Mouse (Mus musculus) heart, embryonic 16.5 days (tissue): Measurements from ENCODE around the gene Mapk10. TPM values are rescaled to one million over a fixed set of nuclear protein-coding genes. Genes with fewer than 3 reads are reported as not detected.

Experiments
- ATAC-seq: fragments of 200-750 bp; cut with Nextera tagmentation; replicated peaks from 2 replicates; pipeline ENCODE4 v1.8.0; 2017; ENCODE audit warnings: moderate number of reproducible peaks; ENCODE audit not compliant: insufficient read depth, low FRiP score; ENCODE audit errors: extremely low read depth
- H3K27ac ChIP-seq: fragments of 300-500 bp; sonication (generic); 2 replicates; pipeline ENCODE4 v1.5.1; 2014; ENCODE audit warnings: mild to moderate bottlenecking, low read length, control low read depth, moderate library complexity
- H3K27me3 ChIP-seq: fragments of 300-500 bp; sonication (generic); 2 replicates; pipeline ENCODE4 v1.6.1; 2014; ENCODE audit warnings: low read length, mixed read lengths; ENCODE audit not compliant: control insufficient read depth, insufficient read depth
- H3K36me3 ChIP-seq: fragments of 300-500 bp; sonication (generic); 2 replicates; pipeline ENCODE4 v1.6.1; 2014; ENCODE audit not compliant: control insufficient read depth, insufficient read depth
- H3K4me1 ChIP-seq: fragments of 300-500 bp; sonication (generic); 2 replicates; pipeline ENCODE4 v1.6.1; 2014; ENCODE audit warnings: low read length, mixed read lengths; ENCODE audit not compliant: control insufficient read depth, insufficient read depth
- H3K4me2 ChIP-seq: fragments of 300-500 bp; sonication (generic); 2 replicates; pipeline ENCODE4 v1.6.1; 2014; ENCODE audit warnings: low read depth, mild to moderate bottlenecking, control low read depth, low read length
- H3K4me3 ChIP-seq: fragments of 300-500 bp; sonication (generic); 2 replicates; pipeline ENCODE4 v1.5.1; 2014; ENCODE audit warnings: mild to moderate bottlenecking, control low read depth, low read length
- H3K9ac ChIP-seq: fragments of 300-500 bp; sonication (generic); 2 replicates; pipeline ENCODE4 v1.6.1; 2014; ENCODE audit warnings: low read length, control low read depth
- H3K9me3 ChIP-seq: fragments of 300-500 bp; sonication (generic); replicated peaks from 2 replicates; pipeline ENCODE4 v1.6.1; 2016; ENCODE audit warnings: low read length; ENCODE audit not compliant: control insufficient read depth
- WGBS: fragments of 180-500 bp; shearing (Covaris S2); extraction: QIAGEN DNeasy Blood & Tissue Kit; methylation state at CpG from one replicate; pipeline ENCODE4 v1.1.7; 2014; 5-methylcytosine and 5-hydroxymethylcytosine counted together
- polyA plus RNA-seq: library from polyadenylated mRNA; unstranded; fragments of >200 nt; fragmentation: Nextera tagmentation; extraction: Ambion mirVana; gene quantifications from 2 replicates; pipeline ENCODE4 v1.2.1, GENCODE M21; 2015

The Mapk10 gene
- polyA plus RNA-seq, 1 experiment from 2014 or later = 3.6 TPM

DNA sequence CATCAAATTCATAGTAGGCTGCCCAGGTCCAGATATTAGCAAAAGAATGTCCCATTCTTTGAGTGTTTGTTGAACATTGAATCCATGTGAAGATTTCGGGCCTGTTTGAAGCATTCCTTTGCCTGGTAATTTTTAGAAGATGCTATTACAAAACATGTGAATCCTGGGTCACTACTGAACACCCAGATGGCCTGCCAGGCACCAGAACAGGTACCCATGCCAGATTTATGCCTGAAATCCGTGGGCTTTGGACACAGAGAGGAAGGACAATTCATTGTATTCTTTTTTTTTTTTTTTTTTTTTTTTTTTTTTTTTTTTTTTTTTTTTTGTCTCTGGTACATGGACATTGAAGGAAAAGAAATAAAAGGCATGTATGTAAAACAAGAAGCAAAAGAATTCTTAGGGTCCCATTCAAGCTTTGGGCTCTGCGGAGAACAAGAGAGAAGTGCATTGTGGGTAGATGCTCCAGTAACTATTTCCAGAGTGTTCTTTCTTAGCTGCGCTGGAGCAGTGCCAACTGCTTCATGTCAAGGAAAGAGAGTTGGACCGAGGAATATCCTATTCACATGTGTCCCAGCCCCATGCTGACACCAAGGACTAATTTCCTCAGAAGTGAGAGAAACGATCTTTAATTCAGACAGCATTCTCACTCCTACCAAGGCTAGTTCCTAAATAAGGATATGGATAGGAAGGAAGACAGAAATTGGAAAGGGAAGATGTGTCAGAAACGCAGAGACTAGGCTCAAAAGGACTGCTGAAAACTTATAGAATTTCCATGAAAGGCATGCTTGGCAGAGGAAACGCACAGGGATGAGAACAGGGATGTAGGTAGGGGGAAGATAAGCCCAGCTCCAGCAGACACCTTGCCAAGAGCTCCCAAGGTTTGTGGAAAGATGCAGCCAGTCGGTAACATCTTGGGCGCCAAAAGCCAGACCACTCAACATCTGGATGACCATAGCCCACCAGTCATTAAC is 105.4 kb downstream of the Mapk10 start:
- no peak overlapping the region for H3K27ac ChIP-seq
- H3K9ac ChIP-seq = no peak overlapping the region
- H3K9me3 ChIP-seq = no peaks in the 10 kb centered on the region
- WGBS = 72% methylated on average over 10 of the region's 10 CpGs
- no peak for ATAC-seq
- H3K4me3 ChIP-seq = no peak overlapping the region
- no peaks in the 10 kb centered on the region for H3K4me1 ChIP-seq
- no peak overlapping the region for H3K4me2 ChIP-seq
- no peaks in the 10 kb centered on the region for H3K27me3 ChIP-seq
- no peaks in the 10 kb centered on the region for H3K36me3 ChIP-seq

DNA sequence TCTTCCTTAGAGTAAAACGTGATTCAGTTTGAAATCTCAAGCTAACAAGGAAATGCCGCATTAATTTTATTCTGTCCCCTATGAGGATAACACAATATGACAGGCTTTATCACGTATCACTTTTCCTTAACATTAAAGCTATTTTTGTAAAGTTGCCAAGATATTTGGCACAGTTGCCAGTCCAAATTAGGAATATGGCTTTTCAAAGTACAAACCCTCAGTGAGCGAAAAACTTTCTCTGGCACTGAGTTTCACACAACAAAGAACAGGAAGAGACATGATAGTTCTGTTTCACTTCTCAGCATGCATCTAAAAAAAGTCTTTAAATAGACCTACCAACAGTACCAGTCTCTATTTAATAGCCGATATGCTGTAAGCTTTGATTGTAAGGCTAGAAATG is 107.1 kb downstream of the Mapk10 start:
- H3K27me3 ChIP-seq = no peaks in the 10 kb centered on the region
- 59% methylated on average over 5 of the region's 5 CpGs for WGBS
- H3K4me1 ChIP-seq = no peaks in the 10 kb centered on the region
- H3K9me3 ChIP-seq = no peaks in the 10 kb centered on the region
- no peak for ATAC-seq
- no peak overlapping the region for H3K4me2 ChIP-seq
- H3K27ac ChIP-seq = no peak overlapping the region
- H3K4me3 ChIP-seq = no peak overlapping the region
- no peaks in the 10 kb centered on the region for H3K36me3 ChIP-seq
- H3K9ac ChIP-seq = no peak overlapping the region

DNA sequence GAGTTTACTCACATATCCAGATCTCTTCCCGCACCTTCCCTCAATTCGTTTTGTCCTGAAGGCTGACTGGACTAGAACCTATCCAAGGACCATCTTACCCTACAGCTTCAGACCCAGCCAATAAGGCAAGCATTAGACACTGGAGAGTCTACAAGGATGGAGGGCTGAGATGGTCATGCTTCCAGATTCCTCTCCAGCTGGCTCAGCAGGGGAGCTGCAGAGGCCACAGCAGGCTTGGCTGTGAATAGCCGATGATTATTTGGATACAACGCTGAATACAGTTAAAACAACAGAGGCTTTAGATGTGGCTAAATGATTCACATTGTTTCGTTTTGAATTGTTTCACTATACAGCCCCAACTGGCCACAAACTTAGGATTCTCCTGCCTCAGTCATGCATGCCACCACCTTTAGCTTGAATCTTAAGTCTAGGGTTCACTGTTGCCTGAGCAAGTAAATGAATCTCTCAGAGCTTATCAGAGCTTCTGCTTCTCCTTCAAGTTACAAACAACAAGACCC is 108.2 kb downstream of the Mapk10 start:
- Histone ChIP-seq H3K36me3 (no peaks in the 10 kb centered on the region), H3K9ac (no peak overlapping the region), H3K4me1 (no peaks in the 10 kb centered on the region), H3K9me3 (no peaks in the 10 kb centered on the region), H3K4me3 (no peak overlapping the region), H3K27ac (no peak overlapping the region), H3K27me3 (no peaks in the 10 kb centered on the region), H3K4me2 (no peak overlapping the region)
- ATAC-seq = no peak
- 79% methylated on average over 5 of the region's 5 CpGs for WGBS

DNA sequence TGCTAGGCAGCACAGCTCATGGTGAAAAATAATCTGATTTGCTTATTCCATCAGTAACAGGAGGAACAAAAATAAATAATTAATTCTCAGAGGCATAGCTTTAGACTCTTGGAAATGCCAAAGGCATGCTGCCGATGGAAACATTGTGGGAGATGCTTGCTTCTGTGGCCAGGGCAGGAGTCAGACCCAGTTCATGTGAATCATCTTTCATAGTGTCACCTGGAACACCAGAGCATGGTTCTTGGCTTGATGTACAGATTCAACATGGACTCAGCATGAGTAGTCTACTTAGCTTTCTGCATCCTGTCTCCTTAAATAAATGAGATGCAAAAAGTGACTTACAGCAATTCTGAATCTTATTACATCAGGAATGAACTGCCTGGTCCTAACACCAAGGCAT is 109.0 kb downstream of the Mapk10 start:
- Histone ChIP-seq H3K36me3 (no peaks in the 10 kb centered on the region), H3K4me2 (no peak overlapping the region), H3K9ac (no peak overlapping the region), H3K9me3 (no peaks in the 10 kb centered on the region), H3K4me3 (no peak overlapping the region), H3K4me1 (no peaks in the 10 kb centered on the region), H3K27ac (no peak overlapping the region), H3K27me3 (no peaks in the 10 kb centered on the region)
- 66% methylated on average over 1 of the region's 1 CpGs for WGBS
- no peak for ATAC-seq

DNA sequence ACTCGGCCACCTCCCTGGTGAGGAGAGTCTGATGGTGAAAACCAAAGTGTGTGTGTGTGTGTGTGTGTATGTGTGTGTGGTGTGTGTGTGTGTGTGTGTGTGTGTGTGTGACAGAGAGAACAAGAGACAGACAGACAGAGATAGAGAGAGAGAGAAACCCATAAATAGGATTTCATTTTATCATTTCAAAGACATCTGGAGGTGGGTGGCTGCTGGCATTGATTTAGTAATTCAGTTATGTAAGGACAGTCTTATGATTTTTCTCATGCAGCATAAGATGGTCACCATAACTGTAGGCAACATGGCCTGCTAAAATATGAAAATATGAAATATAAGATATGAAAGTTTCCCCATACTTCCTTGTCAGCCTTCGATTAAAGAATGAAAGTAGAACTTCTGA is 117.0 kb downstream of the Mapk10 start:
- Histone ChIP-seq H3K4me1 (no peaks in the 10 kb centered on the region), H3K27ac (no peak overlapping the region), H3K27me3 (no peaks in the 10 kb centered on the region), H3K9me3 (no peaks in the 10 kb centered on the region), H3K9ac (no peak overlapping the region), H3K4me3 (no peak overlapping the region), H3K4me2 (no peak overlapping the region), H3K36me3 (no peaks in the 10 kb centered on the region)
- no peak for ATAC-seq
- 74% methylated on average over 2 of the region's 2 CpGs for WGBS

DNA sequence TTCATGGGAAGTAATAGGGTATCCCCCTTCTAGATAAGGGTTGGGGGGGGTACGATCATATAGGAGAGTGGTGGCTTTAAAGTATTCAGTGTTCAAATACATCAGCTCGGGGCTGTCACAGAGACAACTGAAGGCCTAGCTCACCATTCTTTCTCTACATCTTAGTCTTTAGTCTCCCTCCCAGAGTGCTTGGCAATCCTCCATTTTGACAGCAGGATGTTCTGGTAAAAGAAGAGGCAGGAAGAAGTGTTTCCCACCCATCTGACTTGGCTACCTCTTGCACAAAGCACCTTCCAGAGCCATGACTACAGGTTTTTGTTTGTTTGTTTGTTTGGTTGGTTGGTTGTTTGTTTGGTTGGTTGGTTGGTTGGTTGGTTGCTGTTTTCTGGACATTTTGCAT is 125.3 kb downstream of the Mapk10 start:
- no peak overlapping the region for H3K9ac ChIP-seq
- WGBS = 82% methylated on average over 2 of the region's 2 CpGs
- no peaks in the 10 kb centered on the region for H3K36me3 ChIP-seq
- no peak for ATAC-seq
- no peak overlapping the region for H3K4me3 ChIP-seq
- no peaks in the 10 kb centered on the region for H3K9me3 ChIP-seq
- no peaks in the 10 kb centered on the region for H3K27me3 ChIP-seq
- H3K27ac ChIP-seq = no peak overlapping the region
- no peak overlapping the region for H3K4me2 ChIP-seq
- no peaks in the 10 kb centered on the region for H3K4me1 ChIP-seq

DNA sequence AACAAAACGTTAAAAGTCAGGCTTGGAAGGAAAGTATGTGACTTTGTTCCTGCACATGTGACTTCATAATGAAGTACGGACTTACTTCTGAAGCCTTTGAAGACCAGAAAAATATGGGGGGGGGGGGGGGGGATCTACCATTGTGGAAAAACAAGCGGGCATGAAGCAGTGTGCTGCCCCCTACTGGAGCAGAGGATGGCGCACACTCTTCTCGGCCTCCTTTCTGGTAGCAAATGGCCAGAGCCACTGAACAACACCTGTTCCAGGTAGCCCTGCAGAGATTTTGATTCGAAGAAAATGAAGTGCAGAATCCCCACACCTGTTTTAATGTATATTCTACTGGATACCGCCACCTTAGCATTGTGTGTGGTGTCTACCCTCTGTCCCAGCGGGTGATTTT is 135.7 kb downstream of the Mapk10 start:
- Histone ChIP-seq H3K27ac (no peak overlapping the region), H3K9me3 (no peaks in the 10 kb centered on the region), H3K9ac (no peak overlapping the region), H3K4me2 (no peak overlapping the region), H3K27me3 (no peaks in the 10 kb centered on the region), H3K4me3 (no peak overlapping the region), H3K36me3 (no peaks in the 10 kb centered on the region), H3K4me1 (no peaks in the 10 kb centered on the region)
- WGBS = 53% methylated on average over 8 of the region's 8 CpGs
- no peak for ATAC-seq

DNA sequence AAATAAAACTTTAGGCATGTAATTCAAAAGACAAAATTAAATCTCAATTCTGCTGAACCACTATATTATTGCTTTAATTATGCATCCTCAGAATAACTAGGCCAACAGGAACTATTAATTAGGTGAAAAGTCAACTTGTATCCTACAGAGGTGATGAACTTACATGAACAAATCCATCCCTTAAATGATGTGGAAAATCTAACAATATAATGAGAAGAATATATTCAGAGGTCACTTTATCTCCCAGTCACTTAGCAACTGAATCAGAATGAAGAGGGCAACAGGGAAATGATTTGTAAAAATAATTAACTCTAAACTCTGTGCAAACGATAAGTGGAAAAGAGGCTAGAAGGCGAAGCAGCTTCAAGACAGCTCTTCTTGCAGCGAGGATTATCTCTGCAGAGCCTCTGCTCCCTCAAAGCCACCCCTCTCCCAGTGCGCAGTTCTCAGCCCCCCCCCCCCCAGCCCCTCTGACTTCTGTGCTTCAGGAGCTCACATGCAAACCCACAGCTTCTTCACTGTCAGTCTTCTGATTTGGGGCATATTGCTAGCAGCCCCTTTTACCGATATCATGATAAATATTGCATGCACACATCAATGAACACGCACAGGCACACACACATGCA is 138.8 kb downstream of the Mapk10 start:
- no peak overlapping the region for H3K27ac ChIP-seq
- H3K4me2 ChIP-seq = no peak overlapping the region
- H3K9me3 ChIP-seq = no peaks in the 10 kb centered on the region
- H3K27me3 ChIP-seq = no peaks in the 10 kb centered on the region
- no peak for ATAC-seq
- 65% methylated on average over 6 of the region's 6 CpGs for WGBS
- no peak overlapping the region for H3K9ac ChIP-seq
- H3K4me3 ChIP-seq = no peak overlapping the region
- no peaks in the 10 kb centered on the region for H3K36me3 ChIP-seq
- no peaks in the 10 kb centered on the region for H3K4me1 ChIP-seq

DNA sequence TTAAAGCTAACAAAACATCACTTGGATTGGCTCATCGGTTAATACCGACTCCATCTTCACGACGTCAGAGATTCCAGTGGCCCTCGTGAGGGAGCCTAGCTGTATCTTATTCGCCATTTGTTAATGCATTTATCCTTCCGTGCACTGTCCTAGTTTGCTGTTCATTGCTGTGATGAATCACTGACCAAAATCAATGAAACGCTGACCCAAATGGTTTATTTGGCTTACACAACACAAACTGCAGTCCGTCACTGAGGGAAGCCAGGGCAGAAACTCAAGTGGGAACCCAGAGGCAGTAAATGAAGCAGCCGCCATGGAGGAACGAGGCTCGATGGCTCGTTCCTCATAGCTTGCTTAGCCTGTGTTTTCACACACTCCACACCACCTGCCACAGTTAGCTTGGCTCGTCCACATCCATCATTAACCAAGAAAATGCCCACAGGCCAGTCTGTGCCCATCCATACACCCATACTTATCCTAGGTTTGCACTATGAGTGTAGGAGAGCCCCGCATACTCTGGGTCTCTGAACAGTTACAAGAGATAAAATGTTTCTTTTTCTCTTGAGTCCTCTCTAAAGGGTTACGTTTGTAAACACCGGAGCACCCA is 140.0 kb downstream of the Mapk10 start:
- WGBS = 87% methylated on average over 17 of the region's 17 CpGs
- no peak for ATAC-seq
- Histone ChIP-seq H3K27me3 (no peaks in the 10 kb centered on the region), H3K36me3 (no peaks in the 10 kb centered on the region), H3K27ac (no peak overlapping the region), H3K4me1 (no peaks in the 10 kb centered on the region), H3K4me2 (no peak overlapping the region), H3K4me3 (no peak overlapping the region), H3K9me3 (no peaks in the 10 kb centered on the region), H3K9ac (no peak overlapping the region)
